Mouse (Mus musculus) small intestine, adult 2 months (tissue): ENCODE results near the gene Snrpg.

Experiments
- CTCF ChIP-seq: fragments of 200-500 bp; IDR thresholded peaks from 2 replicates; pipeline ENCODE4 v1.5.1; 2012; ENCODE audit warnings: low read depth, mild to moderate bottlenecking, control low read depth, inconsistent platforms, low read length, moderate library complexity, mixed read lengths; ENCODE audit not compliant: insufficient replicate concordance, insufficient read length; ENCODE audit errors: extremely low read depth
- POLR2A ChIP-seq: fragments of 200-500 bp; IDR thresholded peaks from 2 replicates; pipeline ENCODE4 v1.6.1; 2012; ENCODE audit warnings: low read depth, mild to moderate bottlenecking, control low read depth, inconsistent platforms, low read length, moderate library complexity

GRCm38 (mm10) chr6:86368479-86368878, 2.6 kb upstream of the Snrpg start:
- TF ChIP-seq CTCF = no peak
- no peak for TF ChIP-seq POLR2A
